Mouse (Mus musculus) spleen, postnatal 14 days (tissue): ENCODE measurements at regions not wholly inside any gene's neighbourhood (a gene's known extent, or its start where the extent isn't known, plus 50 kb on each side); places are given as distances from the start of the nearest gene placed in this dataset.
A peak's percentile ranks its signal among the peaks of the same experiment; 100 is the strongest.
"Not testable (repeated sequence)": the region's sequence is repeated elsewhere in the genome, so short reads cannot be mapped to it uniquely, and the experiment has no call there.

Experiments
- DNase-seq, 2 experiments: peaks; one replicate each; pipeline ENCODE4 v3.0.0; 2021 to 2022; ENCODE audit warnings: low spot score in 2 of 2

- DNase-seq, result no peak
These were observed 50.8 kb upstream of the Elmo1 start for GRCm38 (mm10) chr13:20039590-20039989.

GRCm38 (mm10) chr13:20038463-20038862, 51.9 kb upstream of the Elmo1 start:
- peak in 1 of 2 experiments; percentile 19 for DNase-seq

- DNase-seq, result no peak
These were observed 53.0 kb upstream of the Elmo1 start for GRCm38 (mm10) chr13:20037436-20037835.

GRCm38 (mm10) chr13:20033937-20034735, 56.3 kb upstream of the Elmo1 start:
- no peak for DNase-seq

GRCm38 (mm10) chr13:20031660-20032059, 58.7 kb upstream of the Elmo1 start:
- no peak for DNase-seq

- DNase-seq, result no peak
These were observed 59.3 kb upstream of the Elmo1 start for GRCm38 (mm10) chr13:20031082-20031481.

- DNase-seq, result no peak
These were observed 63.8 kb upstream of the Elmo1 start for GRCm38 (mm10) chr13:20026612-20027011.

GRCm38 (mm10) chr13:20016454-20016853, 73.9 kb upstream of the Elmo1 start:
- DNase-seq, result not testable (repeated sequence)

- no peak for DNase-seq
These were observed 77.8 kb upstream of the Elmo1 start for GRCm38 (mm10) chr13:20012621-20013020.

GRCm38 (mm10) chr13:20009164-20009563, 81.2 kb upstream of the Elmo1 start:
- DNase-seq, result no peak

GRCm38 (mm10) chr13:20007561-20007960, 82.8 kb upstream of the Elmo1 start:
- DNase-seq, result no peak

GRCm38 (mm10) chr13:19997606-19998005, 92.8 kb upstream of the Elmo1 start:
- no peak for DNase-seq

- DNase-seq, result no peak
These were observed 114.8 kb upstream of the Elmo1 start for GRCm38 (mm10) chr13:19975621-19976020.

GRCm38 (mm10) chr13:19966566-19966965, 123.8 kb upstream of the Elmo1 start:
- DNase-seq, result no peak

GRCm38 (mm10) chr13:19963031-19963430, 127.4 kb upstream of the Elmo1 start:
- no peak for DNase-seq

- DNase-seq, result no peak
These were observed 104.7 kb upstream of the Gpr141 start for GRCm38 (mm10) chr13:19928761-19929160.

- DNase-seq, result no peak
These were observed 103.8 kb upstream of the Gpr141 start for GRCm38 (mm10) chr13:19927807-19928206.

- no peak for DNase-seq
These were observed 97.2 kb upstream of the Gpr141 start for GRCm38 (mm10) chr13:19921084-19921827.

- no peak for DNase-seq
These were observed 88.0 kb upstream of the Gpr141 start for GRCm38 (mm10) chr13:19911860-19912584.

GRCm38 (mm10) chr13:19902786-19903185, 78.7 kb upstream of the Gpr141 start:
- DNase-seq, result no peak

- DNase-seq, result no peak
These were observed 73.1 kb upstream of the Gpr141 start for GRCm38 (mm10) chr13:19897191-19897590.
